Mouse (Mus musculus) megakaryocyte-erythroid progenitor cell, adult 5-6 weeks (primary cell): ENCODE measurements at regions not wholly inside any gene's neighbourhood (a gene's known extent, or its start where the extent isn't known, plus 50 kb on each side); places are given as distances from the start of the nearest gene placed in this dataset.
"Not testable (repeated sequence)": the region's sequence is repeated elsewhere in the genome, so short reads cannot be mapped to it uniquely, and the experiment has no call there.

ENCODE experiments used
- ATAC-seq: replicated peaks from 2 replicates; pipeline ENCODE4 v1.8.0; 2016; ENCODE audit warnings: mild to moderate bottlenecking, inconsistent platforms; ENCODE audit not compliant: severe bottlenecking, poor library complexity, low FRiP score, low TSS enrichment

- no peak for ATAC-seq
Observed at GRCm38 (mm10) chr10:53482919-53483318, 103.2 kb upstream of the Cep85l start.

GRCm38 (mm10) chr10:53470200-53470599 lies 90.5 kb upstream of the Cep85l start:
- no peak for ATAC-seq

- no peak for ATAC-seq
Observed at GRCm38 (mm10) chr10:53469611-53470010, 89.9 kb upstream of the Cep85l start.

GRCm38 (mm10) chr10:53468293-53468545 lies 88.5 kb upstream of the Cep85l start:
- ATAC-seq: no peak

GRCm38 (mm10) chr10:53467472-53468292 lies 87.9 kb upstream of the Cep85l start:
- ATAC-seq: no peak

GRCm38 (mm10) chr10:53466851-53467250 lies 87.1 kb upstream of the Cep85l start:
- ATAC-seq: no peak

GRCm38 (mm10) chr10:53466261-53466660 lies 86.5 kb upstream of the Cep85l start:
- ATAC-seq: no peak

GRCm38 (mm10) chr10:53464581-53464980 lies 84.8 kb upstream of the Cep85l start:
- no peak for ATAC-seq

- no peak for ATAC-seq
Observed at GRCm38 (mm10) chr10:53464006-53464405, 84.3 kb upstream of the Cep85l start.

GRCm38 (mm10) chr10:53463471-53463870 lies 83.7 kb upstream of the Cep85l start:
- ATAC-seq: no peak

GRCm38 (mm10) chr10:53462449-53463308 lies 82.9 kb upstream of the Cep85l start:
- ATAC-seq: peak; percentile 69

- peak; percentile 60 for ATAC-seq
Observed at GRCm38 (mm10) chr10:53461070-53461781, 81.5 kb upstream of the Cep85l start.

GRCm38 (mm10) chr10:53459706-53460105 lies 80.0 kb upstream of the Cep85l start:
- not testable (repeated sequence) for ATAC-seq

- ATAC-seq: no peak
Observed at GRCm38 (mm10) chr10:53456027-53456713, 76.4 kb upstream of the Cep85l start.

GRCm38 (mm10) chr10:53444789-53445188 lies 65.0 kb upstream of the Cep85l start:
- no peak for ATAC-seq

GRCm38 (mm10) chr10:53443443-53443842 lies 63.7 kb upstream of the Cep85l start:
- no peak for ATAC-seq

- no peak for ATAC-seq
Observed at GRCm38 (mm10) chr10:53442912-53443311, 63.2 kb upstream of the Cep85l start.

GRCm38 (mm10) chr10:53440251-53440650 lies 60.5 kb upstream of the Cep85l start:
- ATAC-seq: no peak

- peak; percentile 42; the same call in 1 of the 2 replicates for ATAC-seq
Observed at GRCm38 (mm10) chr10:53438388-53438787, 58.6 kb upstream of the Cep85l start.

- no peak for ATAC-seq
Observed at GRCm38 (mm10) chr10:53437724-53438123, 58.0 kb upstream of the Cep85l start.
